Mouse (Mus musculus) ovary, postnatal 36 days (tissue): ENCODE results near the gene A030005L19Rik.
"Not testable (repeated sequence)": the region's sequence is repeated elsewhere in the genome, so short reads cannot be mapped to it uniquely, and the experiment has no call there.

Source experiments
- DNase-seq: peaks from one replicate; pipeline ENCODE4 v3.0.0; 2022; ENCODE audit warnings: low spot score, mixed read lengths

Gene A030005L19Rik

DNA sequence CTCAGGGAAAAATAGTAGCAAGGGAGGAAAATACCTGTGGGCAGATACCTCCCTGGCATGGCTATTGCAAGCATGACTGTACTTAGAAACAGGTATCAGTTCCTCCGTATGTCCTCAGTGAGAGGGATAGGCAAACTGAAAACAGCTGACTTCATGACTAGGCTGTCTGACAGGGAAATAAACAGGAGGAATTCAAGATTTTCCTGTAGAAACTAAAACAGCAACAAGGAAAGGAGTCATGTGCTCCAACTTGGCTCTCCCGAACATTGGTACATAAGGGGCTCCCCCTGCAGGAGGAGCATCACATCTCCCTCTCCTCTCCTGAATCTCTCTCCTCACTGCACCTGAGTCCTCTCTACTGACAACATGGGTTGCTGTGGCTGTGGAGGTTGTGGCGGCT lies at the start of gene A030005L19Rik:
A030005L19Rik (plus strand) TSS at position 301 of the 400 bp plus-strand sequence.
- DNase-seq, result no peak

DNA sequence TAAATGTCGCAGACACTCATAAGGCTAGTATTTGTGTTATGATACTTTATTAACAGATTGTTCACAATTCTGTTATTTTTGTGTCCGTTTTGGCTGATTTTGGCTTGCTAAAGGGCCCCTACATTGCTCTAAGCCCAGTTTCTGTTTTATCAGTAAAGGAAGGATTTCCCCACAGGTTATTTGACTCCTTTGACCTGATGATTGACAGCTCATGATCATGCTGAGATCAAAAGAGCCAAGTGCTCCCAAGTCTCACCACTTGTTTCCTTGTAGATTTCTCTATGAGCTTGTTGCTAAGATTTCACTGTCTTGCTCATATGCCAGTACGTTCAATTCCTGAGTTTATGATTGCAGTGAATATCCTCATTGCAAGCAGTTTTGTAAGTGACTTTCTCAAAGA lies 42.9 kb upstream of the A030005L19Rik start:
- DNase-seq, result no peak

DNA sequence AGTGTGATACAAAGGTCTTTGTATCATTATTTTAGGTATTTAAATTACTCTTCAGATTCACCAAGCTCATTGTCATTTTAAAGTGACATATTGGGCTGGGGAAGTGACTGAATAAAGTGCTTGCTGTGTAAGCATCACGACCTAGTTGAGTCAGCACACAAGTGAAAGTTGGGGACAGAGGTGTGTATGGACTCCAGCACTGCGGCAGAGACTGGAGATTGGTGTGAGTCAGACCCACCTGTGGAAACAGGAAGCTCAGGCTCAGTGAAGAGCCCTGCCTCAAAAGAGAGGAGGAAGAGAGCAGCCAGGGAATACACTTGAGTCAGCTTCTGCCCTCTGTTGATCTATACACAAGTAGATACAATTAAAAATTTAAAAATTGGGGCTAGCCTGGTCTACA lies 34.0 kb upstream of the A030005L19Rik start:
- DNase-seq, result no peak

DNA sequence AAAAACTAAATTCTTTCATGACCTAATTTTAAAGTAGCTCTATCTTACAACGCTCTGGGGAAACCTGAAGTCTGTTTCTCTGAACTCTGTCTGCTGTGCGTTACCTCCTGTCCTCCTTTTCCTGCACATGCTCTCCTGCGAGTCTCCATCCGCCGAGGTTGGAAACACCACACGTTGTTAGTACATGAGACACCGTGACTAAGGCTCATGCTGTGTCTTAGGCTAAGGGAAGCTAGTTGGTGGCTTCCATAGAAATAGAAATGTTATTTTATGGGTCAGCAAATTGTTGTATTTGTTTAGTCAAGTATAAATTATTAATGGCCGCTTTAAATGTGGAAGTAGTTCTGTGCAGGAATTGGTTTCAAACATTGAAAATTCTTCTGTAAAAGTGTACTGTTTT lies 32.9 kb upstream of the A030005L19Rik start:
- DNase-seq, result no peak

DNA sequence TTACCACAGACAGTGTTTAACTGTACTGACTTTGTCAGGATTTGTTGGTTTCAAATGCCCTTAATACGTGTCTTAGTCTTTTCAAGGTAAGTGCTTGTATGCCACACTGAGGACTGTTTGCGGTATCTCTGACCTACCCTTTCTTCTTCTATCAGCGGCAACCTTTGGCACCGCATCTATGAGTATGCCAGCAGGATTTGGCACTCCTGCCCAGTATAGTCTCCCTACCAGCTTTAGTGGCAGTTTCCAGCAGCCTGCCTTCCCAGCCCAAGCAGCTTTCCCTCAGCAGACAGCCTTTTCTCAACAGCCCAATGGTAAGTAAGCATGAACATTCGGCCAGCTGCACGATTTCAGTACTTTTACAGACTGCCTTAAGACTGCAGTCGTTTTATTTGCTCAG lies 19.9 kb upstream of the A030005L19Rik start:
- DNase-seq, result no peak

DNA sequence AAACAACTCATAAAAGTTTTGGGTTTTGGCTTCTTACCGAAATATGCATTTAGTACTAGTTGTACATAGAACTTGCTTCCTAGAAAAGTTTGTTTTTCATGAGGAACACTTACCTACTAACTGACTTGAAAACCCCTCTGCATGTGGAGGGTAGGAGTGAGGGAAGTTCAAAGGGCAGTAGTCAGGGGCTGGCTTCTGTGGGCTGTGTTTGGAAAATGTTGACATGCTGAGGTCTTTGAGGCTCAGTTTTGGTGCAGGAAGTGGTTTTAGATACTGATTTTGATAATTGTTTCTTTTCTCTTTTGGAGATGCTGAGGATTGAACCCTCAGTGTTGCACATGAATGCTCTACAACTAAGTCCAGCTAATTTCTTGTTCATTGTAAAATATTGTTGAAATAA lies 12.6 kb upstream of the A030005L19Rik start:
- DNase-seq, result no peak

DNA sequence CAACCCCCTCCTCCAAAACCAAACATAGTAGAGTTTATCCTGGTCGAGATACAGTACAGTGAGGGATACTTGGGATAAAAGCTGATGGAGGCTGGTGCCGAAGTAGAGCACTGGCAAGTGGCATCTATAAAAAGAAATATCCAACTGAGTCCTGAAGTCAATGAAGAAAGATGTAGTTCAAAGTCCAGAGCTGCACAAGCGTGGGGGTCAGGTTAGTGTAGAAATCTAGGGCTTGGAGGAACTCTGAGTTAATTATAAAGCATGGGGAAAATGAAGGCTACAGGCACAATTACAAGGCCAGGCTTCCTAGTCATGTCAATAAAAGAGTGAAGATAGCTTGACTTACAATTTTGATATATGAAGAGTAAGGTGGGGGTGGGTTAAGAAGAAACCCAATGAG lies 11.9 kb upstream of the A030005L19Rik start:
- no peak for DNase-seq

DNA sequence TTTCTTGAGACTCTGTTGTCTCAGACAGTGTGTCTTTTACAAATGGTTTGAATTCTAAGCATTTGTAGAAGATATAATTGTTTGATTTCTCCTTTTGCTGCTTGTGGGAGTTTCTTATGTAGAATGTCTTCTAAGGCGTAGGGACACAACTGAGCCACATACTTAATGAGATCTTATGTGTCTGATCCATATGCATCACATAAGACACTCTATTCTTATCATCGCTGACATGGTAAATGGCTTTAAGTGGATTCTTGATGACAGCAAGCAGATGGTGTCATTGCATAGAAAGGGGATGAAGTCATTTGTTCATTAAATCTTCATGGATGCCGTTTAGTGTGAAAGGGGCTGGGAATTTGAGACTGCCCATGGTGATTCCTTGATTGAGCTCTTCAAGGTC lies 7.2 kb upstream of the A030005L19Rik start:
- DNase-seq, result no peak

DNA sequence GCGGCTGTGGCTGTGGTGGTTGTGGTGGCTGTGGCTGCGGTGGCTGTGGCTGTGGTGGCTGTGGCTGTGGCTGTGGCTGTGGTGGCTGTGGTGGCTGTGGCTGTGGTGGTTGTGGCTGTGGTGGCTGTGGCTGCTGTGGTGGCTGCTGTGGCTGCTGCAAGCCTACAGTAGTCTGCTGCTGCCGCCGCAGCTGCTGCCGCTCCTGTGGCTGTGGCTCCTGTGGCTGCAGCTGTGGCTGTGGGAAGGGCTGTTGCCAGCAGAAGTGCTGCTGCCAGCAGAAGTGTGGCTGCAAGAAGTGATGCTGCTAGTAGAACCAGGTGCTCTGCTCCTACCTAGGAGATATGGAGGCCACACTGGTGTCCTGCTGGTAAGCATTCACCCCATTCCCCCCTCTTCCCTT lies 309 bp downstream of the A030005L19Rik start:
- DNase-seq, result not testable (repeated sequence)

DNA sequence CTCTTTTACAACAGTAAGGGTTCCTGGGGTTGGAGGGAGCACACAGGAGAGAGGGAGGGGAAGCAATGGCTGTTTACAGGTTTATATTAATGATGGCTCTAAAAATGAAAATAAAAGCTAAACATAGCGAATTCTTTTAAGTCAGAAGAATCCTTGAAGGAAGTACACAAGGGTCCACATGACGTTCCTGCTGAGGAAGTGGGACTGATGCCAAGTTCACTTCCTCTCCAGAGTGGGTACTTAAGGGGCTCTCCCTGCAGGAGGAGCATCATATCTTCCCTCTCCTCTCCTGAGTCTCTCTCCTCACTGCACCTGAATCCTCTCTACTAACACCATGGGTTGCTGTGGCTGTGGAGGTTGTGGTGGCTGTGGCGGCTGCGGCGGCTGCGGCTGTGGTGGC lies 11.5 kb downstream of the A030005L19Rik start, which contains the start of gene A030014E15Rik:
A030014E15Rik (plus strand) TSS at position 268 of the 400 bp plus-strand sequence.
- no peak for DNase-seq

DNA sequence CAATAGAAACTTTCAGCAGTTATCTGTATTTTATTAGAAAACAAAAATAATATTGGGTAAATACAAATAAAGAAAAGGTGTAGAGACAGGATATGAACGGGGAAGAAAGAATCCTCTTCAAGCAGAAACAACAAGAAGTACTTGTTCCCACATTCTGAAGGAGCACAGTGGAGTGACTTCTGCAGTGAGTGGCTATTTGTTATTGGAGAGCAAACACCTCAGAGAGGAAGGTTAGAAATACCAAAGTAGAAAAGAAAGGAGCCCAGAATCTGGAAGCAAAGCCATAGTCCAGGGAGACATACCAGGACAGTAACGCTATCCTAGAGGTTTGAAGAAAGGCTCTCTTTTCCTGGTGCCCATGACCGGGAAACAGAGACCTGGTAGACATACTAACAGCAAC lies 17.4 kb downstream of the A030005L19Rik start:
- not testable (repeated sequence) for DNase-seq

DNA sequence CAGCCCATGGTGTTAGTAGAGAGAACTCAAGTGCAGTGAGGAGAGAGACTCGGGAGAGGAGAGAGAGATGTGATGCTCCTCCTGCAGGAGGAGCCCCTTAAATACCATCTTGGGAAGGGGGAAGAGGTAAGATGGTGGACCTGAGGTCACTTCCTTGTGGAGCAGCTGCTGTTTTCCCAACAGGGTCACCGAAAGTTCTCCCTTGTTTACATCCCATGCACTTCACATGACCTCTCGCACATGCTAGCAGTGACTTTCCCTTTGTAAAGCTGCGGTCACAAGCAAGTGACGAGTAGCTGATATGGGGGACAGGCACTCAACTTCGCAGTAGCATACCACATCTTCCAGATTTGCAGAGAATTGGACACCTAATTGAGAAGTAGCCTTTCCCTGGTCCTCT lies 18.2 kb downstream of the A030005L19Rik start, which contains the start of gene Gm6217:
Gm6217 (minus strand) TSS at position 74 of the 400 bp plus-strand sequence.
- not testable (repeated sequence) for DNase-seq

DNA sequence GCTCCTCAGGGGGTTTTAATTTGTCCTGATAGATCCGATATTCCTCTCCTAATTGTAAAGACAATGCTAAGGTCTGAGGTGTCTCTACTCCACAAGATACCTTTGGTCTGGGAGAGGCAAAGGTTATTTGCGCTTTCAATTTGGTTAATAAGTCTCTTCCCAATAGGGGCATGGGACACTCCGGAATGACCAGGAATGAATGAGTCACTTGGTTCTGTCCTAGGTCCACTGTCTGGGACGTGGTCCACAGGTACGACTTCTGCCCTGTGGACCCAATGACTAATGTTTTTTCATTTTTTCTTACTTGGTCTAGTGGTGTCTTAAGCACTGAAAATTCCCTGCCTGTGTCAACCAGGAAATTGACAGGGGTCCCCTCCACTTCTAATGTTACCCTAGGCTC lies 25.5 kb downstream of the A030005L19Rik start:
- no peak for DNase-seq

DNA sequence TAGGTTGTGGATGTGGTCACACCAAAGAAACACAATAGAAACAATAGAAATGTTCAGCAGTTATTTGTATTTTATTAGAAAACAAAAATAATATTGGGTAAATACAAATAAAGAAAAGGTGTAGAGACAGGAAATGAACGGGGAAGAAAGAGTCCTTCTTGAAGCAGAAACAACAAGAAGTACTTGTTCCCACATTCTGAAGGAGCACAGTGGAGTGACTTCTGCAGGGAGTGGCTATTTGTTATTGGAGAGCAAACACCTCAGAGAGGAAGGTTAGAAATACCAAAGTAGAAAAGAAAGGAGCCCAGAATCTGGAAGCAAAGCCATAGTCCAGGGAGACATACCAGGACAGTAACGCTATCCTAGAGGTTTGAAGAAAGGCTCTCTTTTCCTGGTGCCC lies 29.4 kb downstream of the A030005L19Rik start:
- not testable (repeated sequence) for DNase-seq

DNA sequence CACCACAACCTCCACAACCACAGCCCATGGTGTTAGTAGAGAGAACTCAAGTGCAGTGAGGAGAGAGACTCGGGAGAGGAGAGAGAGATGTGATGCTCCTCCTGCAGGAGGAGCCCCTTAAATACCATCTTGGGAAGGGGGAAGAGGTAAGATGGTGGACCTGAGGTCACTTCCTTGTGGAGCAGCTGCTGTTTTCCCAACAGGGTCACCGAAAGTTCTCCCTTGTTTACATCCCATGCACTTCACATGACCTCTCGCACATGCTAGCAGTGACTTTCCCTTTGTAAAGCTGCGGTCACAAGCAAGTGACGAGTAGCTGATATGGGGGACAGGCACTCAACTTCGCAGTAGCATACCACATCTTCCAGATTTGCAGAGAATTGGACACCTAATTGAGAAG lies 30.2 kb downstream of the A030005L19Rik start, which contains the start of gene A030003K21Rik:
A030003K21Rik (minus strand) TSS at position 94 of the 400 bp plus-strand sequence.
- DNase-seq, result not testable (repeated sequence)

DNA sequence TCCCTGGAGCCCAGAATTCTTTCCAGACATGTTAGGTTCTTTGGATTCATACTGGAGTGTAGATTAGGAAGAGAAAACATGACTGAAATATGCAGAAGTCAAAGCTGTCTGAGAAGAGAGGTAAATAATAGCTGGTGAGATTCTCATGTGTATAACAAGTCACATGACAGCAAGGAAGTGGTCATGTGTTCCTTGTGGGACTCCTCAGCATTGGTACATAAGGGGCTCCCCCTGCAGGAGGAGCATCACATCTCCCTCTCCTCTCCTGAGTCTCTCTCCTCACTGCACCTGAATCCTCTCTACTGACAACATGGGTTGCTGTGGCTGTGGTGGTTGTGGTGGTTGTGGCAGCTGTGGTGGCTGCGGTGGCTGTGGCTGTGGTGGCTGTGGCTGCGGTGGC lies 32.9 kb downstream of the A030005L19Rik start:
- DNase-seq, result not testable (repeated sequence)

DNA sequence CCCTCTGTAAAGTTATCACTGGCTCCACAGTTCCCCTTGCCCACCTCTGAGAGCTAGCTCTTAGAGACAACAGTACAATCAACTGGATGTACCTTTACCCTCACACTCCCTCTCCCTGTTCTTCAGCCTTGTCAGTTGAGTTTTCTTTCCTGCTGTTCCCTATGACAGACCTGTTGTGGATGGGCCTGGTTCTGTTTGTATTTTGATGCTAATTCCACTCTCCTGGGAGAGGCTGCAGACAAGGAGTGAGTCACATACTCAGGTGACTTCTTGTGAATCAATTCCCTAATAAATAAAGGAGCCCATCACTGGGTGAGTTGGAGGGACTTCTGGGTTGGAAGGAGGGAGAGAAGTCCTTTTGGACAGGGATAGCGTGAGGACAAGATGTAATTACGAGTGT lies 35.5 kb downstream of the A030005L19Rik start:
- no peak for DNase-seq

DNA sequence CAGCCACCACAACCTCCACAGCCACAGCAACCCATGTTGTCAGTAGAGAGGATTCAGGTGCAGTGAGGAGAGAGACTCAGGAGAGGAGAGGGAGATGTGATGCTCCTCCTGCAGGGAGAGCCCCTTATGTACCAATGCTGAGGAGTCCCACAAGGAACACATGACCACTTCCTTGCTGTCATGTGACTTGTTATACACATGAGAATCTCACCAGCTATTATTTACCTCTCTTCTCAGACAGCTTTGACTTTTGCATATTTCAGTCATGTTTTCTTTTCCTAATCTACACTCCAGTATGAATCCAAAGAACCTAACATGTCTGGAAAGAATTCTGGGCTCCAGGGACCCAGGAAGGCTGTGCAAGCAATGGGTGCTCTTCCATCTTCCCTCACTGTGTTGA lies 42.8 kb downstream of the A030005L19Rik start, which contains the start of gene Gm7544:
Gm7544 (minus strand) TSS at position 101 of the 400 bp plus-strand sequence.
- DNase-seq, result not testable (repeated sequence)

DNA sequence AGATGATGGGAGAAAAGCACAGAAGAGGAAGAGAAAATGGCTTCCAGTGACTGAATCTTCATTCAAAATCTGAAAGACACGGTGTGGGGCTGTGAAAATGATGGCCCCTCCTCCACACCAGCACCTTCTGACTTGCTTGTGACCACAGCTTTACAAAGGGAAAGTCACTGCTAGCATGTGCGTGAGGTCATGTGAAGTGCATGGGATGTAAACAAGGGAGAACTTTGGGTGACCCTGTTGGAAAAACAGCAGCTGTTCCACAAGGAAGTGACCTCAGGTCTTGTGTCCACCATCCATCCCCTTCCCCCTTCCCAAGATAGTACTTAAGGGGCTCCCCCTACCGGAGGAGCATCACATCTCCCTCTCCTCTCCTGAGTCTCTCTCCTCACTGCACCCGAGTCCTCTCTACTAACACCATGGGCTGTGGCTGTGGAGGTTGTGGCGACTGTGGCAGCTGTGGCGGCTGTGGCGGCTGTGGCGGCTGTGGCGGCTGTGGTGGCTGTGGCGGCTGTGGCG lies 46.8 kb downstream of the A030005L19Rik start, which contains the start of gene Gm47955:
Gm47955 (plus strand) TSS at position 417 of the 516 bp plus-strand sequence.
- DNase-seq, result no peak
